Mouse (Mus musculus): Measurements from ENCODE around the gene Agpat3. TPM values are rescaled to one million over a fixed set of nuclear protein-coding genes. Genes with fewer than 3 reads are reported as not detected.
A peak's percentile ranks its signal among the peaks of the same experiment; 100 is the strongest.

The Agpat3 gene
- polyA plus RNA-seq (2015; fragmentation: Nextera tagmentation; extraction: Ambion mirVana): 69.9 and 71.5 TPM in 2 replicates

GRCm38 (mm10) chr10:78351887-78352665 is at the start of gene Agpat3:
Gene Agpat3 (minus strand): TSS chr10:78352489.
- Histone ChIP-seq H3K4me3 (ENCODE audit: low read depth, low read length) (peak within 1 kb of the TSS; percentile 95), H3K27me3 (ENCODE audit: control insufficient read depth, insufficient read depth, low read length) (no peaks in the 10 kb centered on the region), H3K36me3 (ENCODE audit: control insufficient read depth, insufficient read depth, low read length) (no peaks in the 10 kb centered on the region; the same call in 1 of the 2 replicates), H3K9ac (ENCODE audit: low read length) (peak within 1 kb of the TSS; percentile 97), H3K9me3 (ENCODE audit: control insufficient read depth, low read length) (no peaks in the 10 kb centered on the region), H3K4me1 (replicated peaks; ENCODE audit: control insufficient read depth, insufficient read depth) (0 out of 2 replicates have a peak, but pooled peaks cover 2% of the 10 kb centered on the region), H3K4me2 (replicated peaks; ENCODE audit: low read depth) (peak within 1 kb of the TSS; percentile 93), H3K27ac (replicated peaks) (peak within 1 kb of the TSS; percentile 87)
- TF ChIP-seq CTCF (IDR thresholded peaks at IDR 0.05; ENCODE audit: low read depth) (peak; percentile 23; the same call in 1 of the 2 replicates), EP300 (optimal IDR thresholded peaks at IDR 0.05) (no peak)
- DNase-seq (ENCODE audit: low spot score): peak; percentile 74
- peak; percentile 88 for ATAC-seq (ENCODE audit: low FRiP score, low TSS enrichment)
- WGBS: under 1% methylated on average over 62 of the region's 113 CpGs

- WGBS: 91% methylated on average over 2 of the region's 2 CpGs
- Histone ChIP-seq H3K27ac (replicated peaks) (no peak overlapping the region), H3K27me3 (ENCODE audit: control insufficient read depth, insufficient read depth, low read length) (no peaks in the 10 kb centered on the region), H3K9me3 (ENCODE audit: control insufficient read depth, low read length) (no peaks in the 10 kb centered on the region), H3K36me3 (ENCODE audit: control insufficient read depth, insufficient read depth, low read length) (peaks cover 44% of the 10 kb centered on the region), H3K4me1 (replicated peaks; ENCODE audit: control insufficient read depth, insufficient read depth) (no peaks in the 10 kb centered on the region), H3K4me3 (ENCODE audit: low read depth, low read length) (no peak overlapping the region), H3K9ac (ENCODE audit: low read length) (no peak overlapping the region), H3K4me2 (replicated peaks; ENCODE audit: low read depth) (no peak overlapping the region)
- no peak for DNase-seq (ENCODE audit: low spot score)
- no peak for ATAC-seq (ENCODE audit: low FRiP score, low TSS enrichment)
- TF ChIP-seq CTCF (IDR thresholded peaks at IDR 0.05; ENCODE audit: low read depth): no peak
- TF ChIP-seq EP300 (optimal IDR thresholded peaks at IDR 0.05): no peak
These were observed 48.8 kb upstream of the Agpat3 start for GRCm38 (mm10) chr10:78401127-78401526.

GRCm38 (mm10) chr10:78399090-78399657 is 46.9 kb upstream of the Agpat3 start:
- ATAC-seq (ENCODE audit: low FRiP score, low TSS enrichment) (peak; percentile 15; the same call in 1 of the 2 replicates), DNase-seq (ENCODE audit: low spot score) (peak; percentile 40)
- Histone ChIP-seq H3K27ac (replicated peaks) (no peak overlapping the region), H3K4me3 (ENCODE audit: low read depth, low read length) (no peak overlapping the region), H3K9me3 (ENCODE audit: control insufficient read depth, low read length) (no peaks in the 10 kb centered on the region), H3K36me3 (ENCODE audit: control insufficient read depth, insufficient read depth, low read length) (peaks cover 28% of the 10 kb centered on the region), H3K27me3 (ENCODE audit: control insufficient read depth, insufficient read depth, low read length) (no peaks in the 10 kb centered on the region), H3K4me2 (replicated peaks; ENCODE audit: low read depth) (no peak overlapping the region), H3K9ac (ENCODE audit: low read length) (no peak overlapping the region), H3K4me1 (replicated peaks; ENCODE audit: control insufficient read depth, insufficient read depth) (no peaks in the 10 kb centered on the region)
- TF ChIP-seq CTCF (IDR thresholded peaks at IDR 0.05; ENCODE audit: low read depth) (no peak), EP300 (optimal IDR thresholded peaks at IDR 0.05) (no peak)
- WGBS: 49% methylated on average over 17 of the region's 17 CpGs

GRCm38 (mm10) chr10:78396625-78396885 is 44.3 kb upstream of the Agpat3 start:
- no peak overlapping the region for H3K4me2 ChIP-seq (replicated peaks; ENCODE audit: low read depth)
- H3K4me1 ChIP-seq (replicated peaks; ENCODE audit: control insufficient read depth, insufficient read depth): no peaks in the 10 kb centered on the region
- H3K27me3 ChIP-seq (ENCODE audit: control insufficient read depth, insufficient read depth, low read length): no peaks in the 10 kb centered on the region
- peaks cover 5% of the 10 kb centered on the region; the same call in 1 of the 2 replicates for H3K36me3 ChIP-seq (ENCODE audit: control insufficient read depth, insufficient read depth, low read length)
- H3K27ac ChIP-seq (replicated peaks): no peak overlapping the region
- H3K9me3 ChIP-seq (ENCODE audit: control insufficient read depth, low read length): no peaks in the 10 kb centered on the region
- ATAC-seq (ENCODE audit: low FRiP score, low TSS enrichment) (no peak), DNase-seq (ENCODE audit: low spot score) (no peak)
- H3K4me3 ChIP-seq (ENCODE audit: low read depth, low read length): no peak overlapping the region
- H3K9ac ChIP-seq (ENCODE audit: low read length): no peak overlapping the region
- no peak for TF ChIP-seq CTCF (IDR thresholded peaks at IDR 0.05; ENCODE audit: low read depth)
- no peak for TF ChIP-seq EP300 (optimal IDR thresholded peaks at IDR 0.05)
- 55% methylated on average over 4 of the region's 4 CpGs for WGBS

- H3K27me3 ChIP-seq (ENCODE audit: control insufficient read depth, insufficient read depth, low read length): 0 out of 2 replicates have a peak, but pooled peaks cover under 1% of the 10 kb centered on the region
- ATAC-seq (ENCODE audit: low FRiP score, low TSS enrichment) (peak; percentile 48), DNase-seq (ENCODE audit: low spot score) (peak; percentile 94)
These were observed 43.7 kb upstream of the Agpat3 start for GRCm38 (mm10) chr10:78395819-78396624.

More at GRCm38 (mm10) chr10:78395819-78396624, 43.7 kb upstream of the Agpat3 start:
- Histone ChIP-seq H3K27ac (replicated peaks) (no peak overlapping the region), H3K9me3 (ENCODE audit: control insufficient read depth, low read length) (no peaks in the 10 kb centered on the region), H3K4me3 (ENCODE audit: low read depth, low read length) (no peak overlapping the region), H3K4me1 (replicated peaks; ENCODE audit: control insufficient read depth, insufficient read depth) (no peaks in the 10 kb centered on the region), H3K36me3 (ENCODE audit: control insufficient read depth, insufficient read depth, low read length) (no peaks in the 10 kb centered on the region; the same call in 1 of the 2 replicates), H3K4me2 (replicated peaks; ENCODE audit: low read depth) (no peak overlapping the region), H3K9ac (ENCODE audit: low read length) (no peak overlapping the region)
- 13% methylated on average over 17 of the region's 17 CpGs for WGBS
- no peak for TF ChIP-seq EP300 (optimal IDR thresholded peaks at IDR 0.05)
- TF ChIP-seq CTCF (IDR thresholded peaks at IDR 0.05; ENCODE audit: low read depth): peak; percentile 88
